Mouse (Mus musculus) hindbrain, embryonic 12.5 days (tissue): ENCODE data around the gene Pip5kl1. TPM values are rescaled to one million over a fixed set of nuclear protein-coding genes. Genes with fewer than 3 reads are reported as not detected.

ENCODE experiments used
- ATAC-seq: fragments of 200-750 bp; cut with Nextera tagmentation; 2 replicates; pipeline ENCODE4 v1.8.0; 2017; ENCODE audit warnings: moderate TSS enrichment; ENCODE audit not compliant: low FRiP score
- H3K27ac ChIP-seq: fragments of 300-500 bp; sonication (generic); 2 replicates; pipeline ENCODE4 v1.5.1; 2016; ENCODE audit warnings: mild to moderate bottlenecking
- H3K27me3 ChIP-seq: fragments of 300-500 bp; sonication (generic); 2 replicates; pipeline ENCODE4 v1.6.1; 2016; ENCODE audit warnings: mild to moderate bottlenecking
- H3K36me3 ChIP-seq: fragments of 300-500 bp; sonication (generic); 2 replicates; pipeline ENCODE4 v1.6.1; 2016; ENCODE audit warnings: mild to moderate bottlenecking
- H3K4me1 ChIP-seq: fragments of 300-500 bp; sonication (generic); 2 replicates; pipeline ENCODE4 v1.6.1; 2016
- H3K4me2 ChIP-seq: fragments of 300-500 bp; sonication (generic); replicated peaks from 2 replicates; pipeline ENCODE4 v1.6.1; 2016; ENCODE audit warnings: mild to moderate bottlenecking
- H3K4me3 ChIP-seq: fragments of 300-500 bp; sonication (generic); 2 replicates; pipeline ENCODE4 v1.5.1; 2016; ENCODE audit warnings: mild to moderate bottlenecking
- H3K9ac ChIP-seq: fragments of 300-500 bp; sonication (generic); 2 replicates; pipeline ENCODE4 v1.6.1; 2016; ENCODE audit warnings: mild to moderate bottlenecking, moderate library complexity
- H3K9me3 ChIP-seq: fragments of 300-500 bp; sonication (generic); replicated peaks from 2 replicates; pipeline ENCODE4 v1.6.1; 2016; ENCODE audit warnings: mild to moderate bottlenecking
- WGBS: fragments of 180-500 bp; shearing (Covaris S2); methylation state at CpG from one replicate; pipeline ENCODE4 v1.1.7; 2016; 5-methylcytosine and 5-hydroxymethylcytosine counted together
- polyA plus RNA-seq: library from polyadenylated mRNA; unstranded; fragments of >200 nt; fragmentation: Nextera tagmentation; extraction: Ambion mirVana; gene quantifications from 2 replicates; pipeline ENCODE4 v1.2.1, GENCODE M21; 2016

Pip5kl1 gene
- polyA plus RNA-seq, 1 experiment from 2014 or later, result 5.0 TPM

DNA sequence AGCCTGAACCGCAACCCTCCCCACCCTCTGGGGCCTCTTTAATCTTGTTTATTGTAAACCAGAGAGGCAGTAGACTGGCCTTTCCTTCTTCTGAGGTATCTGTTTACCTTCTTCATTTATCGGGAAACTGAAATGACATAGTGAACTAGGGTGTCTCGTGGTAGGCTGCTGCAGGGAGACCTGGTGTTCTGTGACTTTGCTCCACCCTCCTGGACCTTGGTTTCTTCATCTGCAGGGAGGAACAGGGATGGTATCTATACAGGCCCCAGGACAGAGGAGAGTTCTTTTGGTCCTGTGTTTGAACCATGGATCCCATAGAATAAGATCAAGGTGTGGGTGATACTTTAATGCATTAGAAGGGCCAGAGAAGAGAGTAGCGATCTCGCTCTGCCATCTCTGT lies 23.4 kb upstream of the Pip5kl1 start:
- Histone ChIP-seq H3K9ac (no peak overlapping the region), H3K4me1 (peaks cover 39% of the 10 kb centered on the region), H3K27ac (no peak overlapping the region)

GRCm38 (mm10) chr2:32553592-32554148 lies 20.9 kb upstream of the Pip5kl1 start:
- H3K4me2 ChIP-seq, result no peak overlapping the region
- H3K4me3 ChIP-seq, result no peak overlapping the region
- ATAC-seq, result no peak
- H3K36me3 ChIP-seq, result no peaks in the 10 kb centered on the region
- H3K9me3 ChIP-seq, result no peaks in the 10 kb centered on the region
- no peak overlapping the region for H3K27ac ChIP-seq
- H3K4me1 ChIP-seq, result peaks cover 62% of the 10 kb centered on the region
- 85% methylated on average over 7 of the region's 7 CpGs for WGBS
- no peak overlapping the region for H3K9ac ChIP-seq
- H3K27me3 ChIP-seq, result no peaks in the 10 kb centered on the region

More for the DNA sequence above, 23.4 kb upstream of the Pip5kl1 start:
- Histone ChIP-seq H3K36me3 (no peaks in the 10 kb centered on the region), H3K27me3 (no peaks in the 10 kb centered on the region), H3K9me3 (no peaks in the 10 kb centered on the region), H3K4me2 (no peak overlapping the region), H3K4me3 (no peak overlapping the region)
- 85% methylated on average over 5 of the region's 5 CpGs for WGBS
- no peak for ATAC-seq

GRCm38 (mm10) chr2:32555484-32555883 lies 19.1 kb upstream of the Pip5kl1 start:
- 32% methylated on average over 4 of the region's 4 CpGs for WGBS
- H3K9me3 ChIP-seq, result no peaks in the 10 kb centered on the region
- H3K4me1 ChIP-seq, result peaks cover 68% of the 10 kb centered on the region
- H3K27ac ChIP-seq, result peak overlapping the region; percentile 72
- no peaks in the 10 kb centered on the region for H3K36me3 ChIP-seq
- H3K4me3 ChIP-seq, result no peak overlapping the region
- ATAC-seq, result no peak
- H3K27me3 ChIP-seq, result no peaks in the 10 kb centered on the region
- no peak overlapping the region for H3K9ac ChIP-seq
- H3K4me2 ChIP-seq, result no peak overlapping the region

DNA sequence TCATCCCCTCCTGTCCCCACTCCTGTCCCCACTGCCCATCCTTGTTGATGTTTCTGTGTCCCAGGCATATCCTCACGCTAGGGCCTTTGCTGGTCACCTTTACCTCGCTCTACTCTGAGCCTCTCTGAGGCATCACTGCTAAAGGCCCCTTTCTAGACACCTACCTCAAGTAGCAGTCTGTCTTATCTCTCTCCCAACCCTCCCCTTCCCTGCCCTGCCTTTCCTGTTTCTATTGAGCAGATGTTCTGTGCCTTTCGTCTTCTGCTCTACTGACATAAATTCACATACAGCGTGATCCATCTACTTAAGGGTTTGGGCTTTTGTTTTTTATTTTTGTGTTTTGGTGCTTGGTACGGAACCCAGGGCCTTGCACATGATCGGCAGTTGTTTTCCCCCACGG lies 18.6 kb upstream of the Pip5kl1 start:
- Histone ChIP-seq H3K9ac (no peak overlapping the region), H3K4me1 (peaks cover 66% of the 10 kb centered on the region), H3K36me3 (no peaks in the 10 kb centered on the region), H3K4me2 (no peak overlapping the region), H3K4me3 (no peak overlapping the region), H3K27ac (peak overlapping the region; percentile 72), H3K27me3 (no peaks in the 10 kb centered on the region), H3K9me3 (no peaks in the 10 kb centered on the region)
- 80% methylated on average over 7 of the region's 7 CpGs for WGBS
- ATAC-seq, result no peak

GRCm38 (mm10) chr2:32559570-32559969 lies 15.0 kb upstream of the Pip5kl1 start:
- Histone ChIP-seq H3K4me3 (no peak overlapping the region), H3K4me2 (peak overlapping the region; percentile 9), H3K36me3 (peaks cover 25% of the 10 kb centered on the region), H3K27ac (peak overlapping the region; percentile 88), H3K4me1 (peaks cover 57% of the 10 kb centered on the region), H3K9ac (0 out of 2 replicates have a peak overlapping the region, but pooled peaks have one; percentile 2), H3K27me3 (no peaks in the 10 kb centered on the region), H3K9me3 (no peaks in the 10 kb centered on the region)
- peak; percentile 88 for ATAC-seq
- WGBS, result 15% methylated on average over 5 of the region's 5 CpGs

- H3K9ac ChIP-seq, result no peak overlapping the region
- no peak overlapping the region for H3K4me2 ChIP-seq
- H3K36me3 ChIP-seq, result peaks cover 65% of the 10 kb centered on the region
- H3K27me3 ChIP-seq, result no peaks in the 10 kb centered on the region
- peaks cover 9% of the 10 kb centered on the region for H3K4me1 ChIP-seq
- no peak overlapping the region for H3K27ac ChIP-seq
- no peaks in the 10 kb centered on the region for H3K9me3 ChIP-seq
- 41% methylated on average over 4 of the region's 4 CpGs for WGBS
- no peak for ATAC-seq
- H3K4me3 ChIP-seq, result no peak overlapping the region
These were observed 8.0 kb upstream of the Pip5kl1 start for GRCm38 (mm10) chr2:32566536-32567063.

GRCm38 (mm10) chr2:32568149-32568548 lies 6.4 kb upstream of the Pip5kl1 start:
- Histone ChIP-seq H3K4me1 (peaks cover 18% of the 10 kb centered on the region), H3K4me2 (no peak overlapping the region), H3K27ac (no peak overlapping the region), H3K9ac (no peak overlapping the region), H3K27me3 (no peaks in the 10 kb centered on the region), H3K9me3 (no peaks in the 10 kb centered on the region), H3K36me3 (peaks cover 61% of the 10 kb centered on the region), H3K4me3 (no peak overlapping the region)
- WGBS, result 83% methylated on average over 5 of the region's 5 CpGs
- no peak for ATAC-seq

DNA sequence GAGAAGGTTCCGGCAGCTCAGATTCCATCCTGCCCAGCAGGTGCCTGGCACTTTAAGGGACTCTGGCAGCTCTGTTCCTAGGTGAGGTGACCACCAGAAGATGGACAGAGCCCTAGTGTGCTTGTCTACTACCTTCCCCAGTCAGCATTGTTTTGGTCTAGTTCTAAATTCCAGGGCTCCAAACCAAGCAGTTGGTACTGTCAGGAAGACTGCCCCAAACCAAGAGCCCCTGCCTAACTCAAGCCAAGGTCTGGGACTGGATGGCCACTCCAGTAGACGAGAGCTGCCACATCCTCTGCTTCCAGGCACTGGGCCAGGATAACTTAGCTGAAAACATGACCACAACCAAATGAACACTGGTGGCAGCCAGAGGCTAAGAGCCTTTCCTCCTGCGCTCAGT lies 5.7 kb upstream of the Pip5kl1 start:
- H3K36me3 ChIP-seq, result peaks cover 57% of the 10 kb centered on the region
- 97% methylated on average over 3 of the region's 3 CpGs for WGBS

DNA sequence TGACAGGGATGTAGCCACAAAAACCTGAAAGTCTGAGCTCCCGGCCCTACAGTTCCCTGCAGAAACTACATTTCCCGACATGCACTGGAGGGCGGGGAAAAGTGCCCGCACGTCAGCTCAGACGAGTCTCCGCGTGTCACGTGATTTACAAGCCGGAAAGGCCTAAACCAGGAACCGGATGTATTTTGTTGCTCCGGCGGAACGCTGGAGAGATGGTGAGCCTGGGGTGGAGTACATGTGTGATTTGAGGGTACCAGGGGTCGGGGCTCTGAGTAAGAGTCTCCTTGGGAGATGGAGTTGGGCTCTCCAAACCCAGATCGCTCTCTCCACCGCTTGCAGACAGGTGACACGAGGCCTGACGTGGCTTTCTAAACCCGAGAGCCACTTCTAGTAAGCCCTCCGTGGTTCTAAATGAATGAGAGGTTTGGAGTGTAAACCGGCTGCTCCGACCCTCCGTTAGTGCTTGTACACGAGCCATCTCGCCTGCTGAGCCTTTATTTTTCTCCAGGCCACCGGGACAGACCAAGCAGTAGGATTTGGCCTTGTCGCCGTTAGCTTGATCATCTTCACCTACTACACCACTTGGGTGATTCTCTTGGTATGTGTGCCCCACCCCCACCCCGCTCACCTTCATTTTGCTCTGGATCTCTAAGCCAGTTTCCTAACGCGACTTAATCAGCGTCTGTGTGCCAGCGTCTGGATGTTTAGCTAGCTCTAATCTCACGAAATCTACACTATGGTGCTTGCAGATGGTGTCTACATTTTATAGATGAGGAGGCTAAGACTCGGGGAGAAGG lies 3.7 kb upstream of the Pip5kl1 start, which contains the start of gene Dpm2:
Dpm2 (plus strand) TSS at position 161 of the 797 bp plus-strand sequence.
- Histone ChIP-seq H3K4me1 (peaks cover 25% of the 10 kb centered on the region), H3K4me2 (peak within 1 kb of the TSS; percentile 95), H3K27me3 (no peaks in the 10 kb centered on the region), H3K9ac (peak within 1 kb of the TSS; percentile 75), H3K9me3 (no peaks in the 10 kb centered on the region), H3K36me3 (peaks cover 38% of the 10 kb centered on the region), H3K27ac (peak within 1 kb of the TSS; percentile 49), H3K4me3 (peak within 1 kb of the TSS; percentile 70)
- peak; percentile 79 for ATAC-seq
- 2% methylated on average over 36 of the region's 36 CpGs for WGBS

More for the DNA sequence above, 5.7 kb upstream of the Pip5kl1 start:
- no peaks in the 10 kb centered on the region for H3K27me3 ChIP-seq
- ATAC-seq, result no peak
- H3K9ac ChIP-seq, result no peak overlapping the region
- H3K4me1 ChIP-seq, result peaks cover 18% of the 10 kb centered on the region
- H3K9me3 ChIP-seq, result no peaks in the 10 kb centered on the region
- no peak overlapping the region for H3K27ac ChIP-seq
- no peak overlapping the region for H3K4me2 ChIP-seq
- H3K4me3 ChIP-seq, result no peak overlapping the region

DNA sequence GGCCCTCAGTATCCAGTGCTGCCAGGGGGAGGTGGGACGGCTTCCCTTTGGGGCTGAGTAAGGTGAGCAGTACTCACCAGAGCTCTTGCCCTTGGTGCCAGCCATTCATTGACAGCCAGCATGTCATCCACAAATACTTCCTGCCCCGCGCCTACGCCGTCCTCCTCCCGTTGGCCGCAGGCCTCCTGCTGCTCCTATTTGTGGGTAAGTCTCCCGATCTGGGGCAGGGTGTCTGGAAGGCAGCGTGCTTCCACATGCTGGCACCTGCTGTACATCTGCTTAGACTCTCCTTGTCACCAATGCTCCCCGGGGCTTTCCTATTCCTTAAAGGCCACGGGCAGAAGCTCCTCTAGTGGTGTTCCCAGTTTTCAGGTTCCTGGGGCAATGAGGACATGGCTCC lies 2.4 kb upstream of the Pip5kl1 start:
- Histone ChIP-seq H3K36me3 (peaks cover 27% of the 10 kb centered on the region), H3K4me3 (no peak overlapping the region), H3K27ac (no peak overlapping the region), H3K27me3 (peaks cover 6% of the 10 kb centered on the region; the same call in 1 of the 2 replicates), H3K4me2 (peak overlapping the region; percentile 95; the same call in 1 of the 2 replicates), H3K9ac (no peak overlapping the region), H3K9me3 (no peaks in the 10 kb centered on the region), H3K4me1 (peaks cover 25% of the 10 kb centered on the region)
- ATAC-seq, result no peak
- 91% methylated on average over 11 of the region's 11 CpGs for WGBS

GRCm38 (mm10) chr2:32574901-32575585 lies 446 bp downstream of the Pip5kl1 start:
- WGBS, result 1% methylated on average over 26 of the region's 26 CpGs
- no peak for ATAC-seq
- Histone ChIP-seq H3K9ac (peak overlapping the region; percentile 64), H3K4me3 (peak overlapping the region; percentile 51), H3K4me2 (peak overlapping the region; percentile 100), H3K27ac (no peak overlapping the region), H3K36me3 (peaks cover 10% of the 10 kb centered on the region), H3K9me3 (no peaks in the 10 kb centered on the region), H3K27me3 (peaks cover 32% of the 10 kb centered on the region), H3K4me1 (peaks cover 25% of the 10 kb centered on the region)

GRCm38 (mm10) chr2:32575586-32576160 lies 1.1 kb downstream of the Pip5kl1 start, which contains the start of gene 9430097D07Rik:
Gene 9430097D07Rik, minus strand, starts transcription at chr2:32575684.
- peak within 1 kb of the TSS; percentile 51 for H3K4me3 ChIP-seq
- peaks cover 10% of the 10 kb centered on the region for H3K36me3 ChIP-seq
- peak within 1 kb of the TSS; percentile 100 for H3K4me2 ChIP-seq
- peaks cover 37% of the 10 kb centered on the region for H3K27me3 ChIP-seq
- H3K9me3 ChIP-seq, result no peaks in the 10 kb centered on the region
- H3K4me1 ChIP-seq, result peaks cover 25% of the 10 kb centered on the region
- WGBS, result 5% methylated on average over 28 of the region's 28 CpGs
- peak within 1 kb of the TSS; percentile 64 for H3K9ac ChIP-seq
- no peak within 1 kb of the TSS for H3K27ac ChIP-seq
- ATAC-seq, result peak; percentile 66
